Mouse (Mus musculus): ENCODE results near the gene Zbtb9.

The Zbtb9 gene

DNA sequence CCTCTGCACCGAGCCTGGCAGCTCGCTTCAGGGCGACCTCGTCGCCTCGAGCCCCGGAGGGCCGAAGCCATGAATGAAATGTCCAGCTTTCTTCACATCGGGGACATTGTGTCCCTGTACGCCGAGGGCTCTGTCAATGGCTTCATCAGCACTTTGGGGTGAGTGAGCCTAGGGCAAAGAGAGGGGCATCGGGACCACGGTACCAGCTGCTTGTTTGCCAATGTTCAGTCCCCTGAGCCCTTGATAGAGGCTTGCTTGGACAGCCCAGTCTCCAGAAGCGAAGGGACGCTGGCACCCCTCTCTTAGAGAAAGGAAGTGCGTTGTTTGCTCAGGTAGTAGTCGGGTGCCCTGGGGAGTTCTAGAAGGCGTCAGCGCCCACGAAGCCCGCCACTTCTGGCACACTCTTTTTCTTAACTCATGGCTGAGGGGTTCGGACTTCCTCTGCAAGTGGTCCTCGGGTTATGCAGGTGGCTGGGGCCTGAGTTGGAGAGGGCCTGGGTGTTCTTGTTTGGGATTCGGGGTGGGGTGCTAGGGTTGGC is 84.6 kb downstream of the Zbtb9 start:
- in situ Hi-C loops (cut with MboI; ENCODE audit: unreplicated experiment in 2 of 2): no loop called here

All from v-Abl transformed pro-B cells (cell line).